Mouse (Mus musculus) G1E-ER4 (cell line): ENCODE data around the gene Rcan2. TPM values are rescaled to one million over a fixed set of nuclear protein-coding genes. Genes with fewer than 3 reads are reported as not detected.

Experiments
- GATA1 ChIP-seq: IDR thresholded peaks from one replicate; pipeline ENCODE4 v1.8.0; 2012; ENCODE audit warnings: low read length, inconsistent platforms
- polyA plus RNA-seq: library from polyadenylated mRNA; stranded (reverse); fragments of >175 nt; gene quantifications from 2 replicates; pipeline ENCODE4 v1.2.3, GENCODE M21; 2012

The Rcan2 gene
- polyA plus RNA-seq = not detected in 2 replicates

DNA sequence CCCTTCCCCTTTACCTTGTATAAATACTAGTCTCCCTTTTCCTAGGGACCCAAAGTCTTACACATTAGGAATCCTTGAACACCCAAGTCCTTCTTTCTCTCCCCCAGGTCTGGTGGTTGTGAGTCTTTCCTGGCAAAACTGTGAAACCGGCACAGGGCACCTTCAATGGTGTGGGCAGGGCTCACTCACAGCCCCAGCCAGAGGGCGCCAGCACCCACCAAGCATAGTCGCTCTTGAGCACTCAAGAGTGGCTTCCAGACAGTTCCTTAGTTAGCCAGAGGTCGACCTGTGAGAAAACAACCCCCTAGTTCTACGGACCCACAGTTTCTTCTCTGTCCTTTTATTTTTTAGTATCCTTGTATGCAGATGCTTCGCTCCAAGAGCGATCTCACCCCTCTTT, at the start of gene Rcan2:
Gene Rcan2 (plus strand): TSS at position 275 of the 400 bp plus-strand sequence.
- no peak for TF ChIP-seq GATA1

DNA sequence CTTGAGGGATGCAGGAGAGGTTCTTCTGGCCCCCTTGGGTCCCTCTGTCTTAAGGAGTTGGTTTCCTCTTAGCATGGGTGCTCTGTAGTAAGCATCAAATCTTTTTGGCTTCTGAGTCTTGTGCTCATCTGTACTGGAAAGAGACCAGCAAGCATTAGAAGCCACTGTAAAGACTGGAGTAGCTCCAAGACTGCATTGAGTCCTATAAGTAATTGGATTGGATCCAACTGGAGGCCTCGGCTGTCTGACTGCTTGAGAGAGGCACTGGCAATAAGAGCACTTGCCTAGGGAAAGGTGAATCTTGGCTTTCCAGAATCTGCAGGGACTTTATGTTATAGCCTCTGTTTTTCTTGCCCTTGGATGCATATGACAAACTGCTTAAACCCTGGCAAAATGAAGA, 48.3 kb upstream of the Rcan2 start:
- TF ChIP-seq GATA1 = no peak

DNA sequence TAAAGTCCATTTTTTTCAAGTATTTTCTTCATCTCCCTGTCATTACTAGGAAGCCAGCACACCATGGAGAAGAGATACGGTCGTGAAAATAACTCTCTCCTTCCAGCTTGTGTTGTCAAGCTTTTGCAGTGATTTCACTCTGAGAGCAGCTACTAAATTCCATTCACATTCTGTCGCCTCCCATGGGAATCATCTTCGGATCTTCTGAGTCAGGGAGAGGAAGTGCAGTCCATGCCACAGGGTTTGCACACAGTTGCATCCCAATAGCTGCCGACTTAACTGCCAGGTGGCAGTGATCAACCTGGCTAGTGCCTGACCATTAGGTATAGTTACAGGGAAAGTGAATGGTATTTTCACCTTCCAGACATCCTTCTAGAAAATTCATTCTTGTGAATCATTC, 46.5 kb upstream of the Rcan2 start:
- TF ChIP-seq GATA1 = no peak

DNA sequence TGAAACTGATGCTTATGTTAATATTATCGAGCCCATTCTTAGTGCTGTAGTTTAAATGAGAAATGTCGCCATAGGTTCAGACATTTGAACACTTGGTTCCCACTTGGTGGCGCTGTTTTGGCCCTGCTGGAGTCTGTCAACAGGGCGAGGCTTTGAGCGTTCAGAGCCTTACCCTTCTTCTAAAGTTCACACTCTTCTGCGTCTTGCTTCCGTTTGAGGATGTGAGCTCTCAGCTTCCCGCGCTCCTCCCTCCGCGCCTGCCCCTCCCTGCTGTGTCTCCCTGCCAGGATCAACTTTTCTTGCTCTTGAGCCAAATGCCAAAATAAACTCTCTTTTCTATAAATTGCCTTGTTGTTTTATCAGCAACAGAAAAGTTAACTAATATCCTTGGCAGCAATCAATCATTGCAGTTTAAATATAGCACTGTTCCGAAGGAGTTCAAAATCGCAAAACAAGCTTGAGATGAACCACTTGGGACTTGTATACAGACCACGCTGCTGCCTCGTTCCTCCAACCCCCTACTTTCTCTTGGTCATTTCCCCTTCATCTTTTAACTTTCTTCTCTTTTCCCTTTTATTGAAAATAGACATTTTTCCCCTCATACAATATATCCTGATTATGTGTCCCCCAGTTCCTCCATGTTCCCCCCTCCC, 42.4 kb upstream of the Rcan2 start:
- no peak for TF ChIP-seq GATA1

DNA sequence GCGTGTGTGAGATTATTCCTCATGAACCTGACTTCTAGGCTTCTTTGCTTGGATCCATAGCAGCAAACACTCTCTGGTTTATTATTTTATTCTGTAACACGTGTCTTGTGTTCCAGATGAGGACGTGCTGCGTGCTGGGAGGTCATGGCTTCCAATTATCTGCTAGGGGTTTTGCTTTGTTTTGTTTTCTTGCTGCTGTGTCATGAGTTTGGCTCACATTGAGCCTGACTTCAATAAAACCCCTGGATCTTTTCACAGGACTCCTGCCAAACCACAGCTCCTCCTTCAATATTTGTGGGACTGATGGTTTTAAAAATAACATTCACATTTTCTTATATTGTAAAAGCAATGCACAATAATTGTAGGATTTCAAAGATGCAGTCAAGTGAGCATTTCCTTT, 16.6 kb upstream of the Rcan2 start:
- no peak for TF ChIP-seq GATA1

DNA sequence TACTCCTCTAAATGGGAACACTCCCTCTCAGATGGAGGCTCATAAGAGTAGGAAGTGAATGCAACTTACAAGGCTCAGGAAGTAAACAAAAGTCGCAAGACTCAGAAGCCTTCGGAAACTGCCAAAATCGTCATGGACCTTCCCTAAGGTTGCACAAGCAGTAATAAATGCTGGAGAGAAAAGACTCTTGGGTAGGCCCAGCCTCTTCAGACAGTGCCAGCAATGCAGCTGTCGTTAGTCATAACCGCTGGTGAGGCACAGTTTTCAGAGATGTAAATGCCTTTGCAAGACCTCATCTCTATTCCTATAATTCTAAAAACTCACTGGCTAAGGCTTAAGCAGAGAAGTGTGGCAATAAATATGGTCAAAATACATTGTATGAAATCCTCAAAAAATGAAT, 12.9 kb upstream of the Rcan2 start:
- no peak for TF ChIP-seq GATA1

DNA sequence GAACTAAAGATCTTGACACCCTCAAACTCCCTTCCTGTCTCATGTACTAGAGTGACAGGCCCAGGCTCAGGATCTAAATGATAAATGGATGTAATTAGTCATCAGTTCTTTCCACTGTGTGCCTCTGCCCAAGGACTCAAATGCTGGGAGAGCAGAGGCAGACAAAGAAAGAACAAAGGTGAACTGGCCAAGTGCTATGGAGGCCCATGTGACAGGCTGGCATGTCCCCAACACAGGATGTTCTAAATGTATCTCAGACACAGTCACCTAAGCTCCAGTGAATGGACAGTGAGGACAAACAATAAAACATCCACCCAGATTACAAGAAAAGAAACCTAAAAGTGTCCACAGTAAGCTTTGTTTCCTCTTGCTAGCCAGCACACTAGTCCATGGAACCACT, 11.8 kb upstream of the Rcan2 start:
- no peak for TF ChIP-seq GATA1

DNA sequence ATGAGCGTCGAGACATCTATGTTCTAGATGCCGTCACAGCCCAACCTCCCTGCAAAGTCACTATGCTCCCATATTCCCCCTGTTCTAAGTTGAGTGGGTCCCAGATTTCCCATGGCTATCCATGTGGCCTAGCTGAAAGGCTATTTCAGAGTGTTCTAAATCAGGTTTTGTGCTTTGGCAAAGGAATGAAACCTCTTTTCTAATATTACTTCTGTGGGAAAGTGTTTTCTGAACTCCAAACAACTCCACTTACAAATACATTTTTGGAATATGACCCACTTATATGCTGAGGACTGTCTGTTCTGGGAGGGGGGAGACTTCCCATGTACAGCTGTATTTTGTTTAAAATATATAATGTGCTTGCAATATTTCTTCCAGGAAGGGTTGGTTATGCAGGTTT, 9.4 kb upstream of the Rcan2 start:
- TF ChIP-seq GATA1 = no peak

DNA sequence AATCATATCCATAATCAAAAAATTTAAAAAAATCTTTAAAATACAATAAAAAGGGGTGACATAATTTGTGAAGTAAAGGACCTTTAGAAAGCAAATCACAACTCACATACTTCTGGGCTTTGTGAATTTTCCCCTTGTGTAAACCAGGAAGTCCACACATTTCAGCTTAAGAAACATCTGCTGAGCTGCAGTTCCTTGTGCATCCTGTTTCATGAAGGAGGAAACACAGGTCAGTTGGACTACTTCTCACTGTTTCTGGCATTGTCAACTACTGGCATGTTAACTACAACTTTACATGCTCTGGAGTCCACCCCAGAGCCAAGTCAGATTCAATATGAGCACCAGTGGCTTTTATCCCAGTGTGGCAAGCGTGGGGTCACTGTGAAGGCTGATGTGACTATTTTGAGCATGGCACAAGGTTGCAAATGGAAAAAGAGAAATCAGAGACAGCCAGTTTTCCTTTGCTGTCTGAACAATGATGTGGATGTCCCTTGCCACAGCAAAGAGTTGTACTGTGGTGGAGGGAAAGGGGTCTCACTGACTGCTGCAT, 6.3 kb upstream of the Rcan2 start:
- no peak for TF ChIP-seq GATA1

DNA sequence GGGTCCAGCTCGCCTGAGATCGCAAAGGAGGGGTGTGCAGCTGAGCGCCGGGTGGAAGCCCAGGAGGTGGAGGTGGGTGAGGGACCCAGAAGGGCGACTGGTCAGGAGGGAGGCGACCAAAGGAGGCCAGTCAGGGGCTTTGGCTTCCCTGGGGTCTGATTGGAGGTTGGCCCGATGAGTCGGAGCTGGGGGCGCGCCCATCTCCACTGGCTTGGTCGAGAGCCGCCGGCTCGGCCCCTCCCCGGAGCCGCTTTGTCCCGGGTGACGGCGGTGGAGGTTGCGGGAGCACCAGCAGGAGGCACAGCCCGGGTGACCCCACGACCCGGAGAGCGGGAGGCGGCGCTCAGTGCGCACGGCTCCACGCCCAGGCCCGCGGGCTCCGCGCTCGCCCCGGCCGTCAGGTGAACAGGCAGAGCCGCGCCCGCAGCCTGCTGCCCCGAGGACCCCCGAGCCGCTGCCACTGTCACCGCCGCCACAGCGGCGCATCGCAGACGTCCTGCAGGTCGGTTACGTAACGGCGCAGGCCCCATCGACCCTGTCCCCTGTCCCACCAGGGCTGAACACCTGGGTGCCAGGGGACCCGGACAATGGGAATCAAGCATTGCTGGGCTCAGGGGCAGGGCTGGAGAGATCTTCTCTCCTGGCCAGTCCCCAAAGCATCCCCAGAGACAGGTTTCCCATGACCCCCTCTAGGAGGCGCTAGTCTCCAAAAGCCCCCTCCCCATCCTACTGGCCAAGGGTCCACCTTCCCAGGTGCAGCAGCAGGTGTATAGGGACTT, 633 bp downstream of the Rcan2 start:
- no peak for TF ChIP-seq GATA1

DNA sequence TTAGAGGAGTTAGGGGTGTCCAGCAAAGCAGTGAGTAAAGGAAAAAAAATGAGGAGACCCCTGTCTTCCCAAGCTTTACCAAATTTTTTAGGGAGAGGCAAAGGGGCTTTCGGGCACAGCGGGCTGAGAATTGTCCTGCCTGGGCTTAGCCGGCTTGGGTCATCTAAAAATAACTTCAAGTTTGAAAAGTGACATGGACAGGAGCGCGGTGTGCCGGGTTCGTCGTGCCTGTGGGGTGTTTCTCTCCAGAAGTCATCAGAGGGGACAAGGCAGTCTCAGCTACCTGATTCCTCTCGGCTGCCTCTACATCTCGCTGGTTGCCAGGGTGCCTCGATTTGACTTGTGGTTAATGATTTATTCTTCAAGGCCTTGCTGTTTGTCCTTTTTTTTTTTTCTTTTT, 1.3 kb downstream of the Rcan2 start:
- no peak for TF ChIP-seq GATA1

DNA sequence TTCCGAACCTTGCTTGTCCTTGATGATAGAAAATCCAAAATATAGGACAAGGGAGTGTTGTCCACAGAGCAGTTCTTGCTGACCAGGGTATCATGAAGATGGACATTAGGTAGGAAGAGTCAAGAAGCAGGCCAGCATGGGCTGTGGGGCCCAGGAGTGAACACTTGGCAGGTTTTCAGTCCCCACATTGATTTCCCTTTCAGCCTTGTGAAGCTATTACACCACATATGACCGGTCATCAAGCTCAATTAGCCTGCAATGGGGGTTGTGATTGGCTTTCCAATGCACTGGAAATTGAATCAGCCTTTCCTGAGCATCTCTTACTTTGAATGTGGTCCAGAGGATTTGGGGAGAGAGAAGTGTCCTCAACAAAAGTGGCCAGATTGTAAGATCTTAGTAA, 2.0 kb downstream of the Rcan2 start:
- TF ChIP-seq GATA1 = no peak

DNA sequence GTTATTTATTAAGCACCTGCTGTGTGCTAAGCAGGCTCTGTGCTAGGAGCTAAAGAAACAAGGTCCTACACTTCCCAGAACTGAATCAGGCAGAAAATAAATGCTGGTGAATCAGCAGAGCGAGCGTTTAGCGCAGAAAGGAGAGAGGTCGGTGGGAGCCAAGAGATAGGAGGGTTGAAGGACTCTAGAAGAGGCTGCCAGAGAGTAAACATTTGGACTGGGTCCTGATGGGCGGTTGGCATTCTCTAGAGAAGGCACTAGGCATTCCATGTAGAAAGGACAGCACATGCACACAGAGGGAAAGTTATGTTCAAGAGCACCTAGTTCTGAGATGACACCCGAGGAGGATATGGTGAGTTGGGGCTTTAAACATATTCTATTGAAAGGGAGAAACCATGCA, 2.6 kb downstream of the Rcan2 start:
- no peak for TF ChIP-seq GATA1

DNA sequence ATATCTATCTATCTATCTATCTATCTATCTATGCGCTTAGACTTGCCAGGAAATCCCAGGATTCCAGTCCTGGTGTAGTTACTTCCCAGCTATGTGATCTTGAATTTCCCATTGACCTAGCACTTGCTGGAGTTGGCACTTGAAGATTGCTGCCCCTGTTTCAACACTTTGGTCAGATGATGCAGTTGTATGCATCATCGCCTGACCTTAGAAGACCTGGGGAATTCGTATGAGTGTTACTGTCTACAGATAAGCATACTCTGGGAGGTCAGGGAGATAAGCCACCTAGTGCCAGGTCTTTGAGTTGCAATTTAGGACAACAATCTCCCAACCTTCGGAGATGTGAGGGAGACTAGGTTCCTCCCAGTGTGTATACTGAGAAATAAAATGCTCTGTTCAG, 5.7 kb downstream of the Rcan2 start:
- no peak for TF ChIP-seq GATA1

DNA sequence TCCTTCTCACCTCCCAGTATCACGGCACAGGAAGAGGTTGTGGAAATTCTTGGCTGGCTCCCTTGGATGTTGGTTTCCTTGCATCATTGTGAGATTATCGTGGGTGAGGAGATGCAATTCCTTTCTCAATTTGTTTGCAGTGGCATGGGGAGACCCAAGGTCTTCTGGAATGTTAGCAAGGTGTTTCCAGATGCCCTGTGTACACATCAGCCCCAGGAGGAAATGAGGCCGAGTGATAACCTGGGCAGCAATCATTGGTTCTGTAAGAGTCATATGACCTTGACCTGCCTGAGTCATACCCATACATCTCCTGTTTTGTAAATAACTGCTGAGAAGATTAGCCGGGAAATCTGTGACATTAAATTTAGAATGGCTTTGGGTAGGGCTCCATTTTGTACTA, 10.3 kb downstream of the Rcan2 start:
- no peak for TF ChIP-seq GATA1

DNA sequence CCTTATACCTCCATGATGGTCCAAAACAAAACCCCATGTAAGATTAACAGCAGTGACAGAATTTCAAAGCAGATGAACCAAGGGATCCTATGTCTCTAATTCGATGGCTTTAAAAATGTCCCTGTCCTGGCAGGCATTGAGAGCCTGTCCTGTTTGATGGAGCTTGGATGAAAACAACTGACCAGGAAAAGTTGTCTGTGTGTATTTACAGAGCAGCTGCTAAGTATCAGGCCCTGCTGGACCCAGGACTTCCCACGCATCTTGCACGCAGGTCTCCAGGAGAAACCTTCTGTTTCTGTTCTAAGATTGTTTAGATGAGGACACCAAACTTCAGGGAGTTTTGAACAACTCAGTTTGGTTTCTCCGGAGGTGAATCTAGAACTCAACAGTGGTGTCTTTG, 14.2 kb downstream of the Rcan2 start:
- no peak for TF ChIP-seq GATA1

DNA sequence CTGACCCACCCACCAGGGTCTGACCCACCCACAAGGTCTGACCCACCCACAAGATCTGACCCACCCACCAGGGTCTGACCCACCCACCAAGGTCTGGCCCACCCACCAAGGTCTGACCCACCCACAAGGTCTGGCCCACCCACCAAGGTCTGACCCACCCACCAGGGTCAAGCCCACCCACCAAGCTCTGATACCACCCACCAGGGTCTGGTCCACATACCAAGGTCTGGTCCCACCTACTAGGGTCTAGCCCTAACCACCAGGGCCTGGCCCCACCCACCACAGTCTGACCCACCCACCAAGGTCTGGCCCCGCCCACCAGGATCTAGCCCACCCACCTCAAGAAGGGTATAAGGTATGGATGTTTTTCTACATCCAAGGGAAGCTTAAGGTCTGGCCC, 15.3 kb downstream of the Rcan2 start:
- TF ChIP-seq GATA1 = no peak
